Mouse (Mus musculus) liver, embryonic 12.5 days (tissue): ENCODE measurements around the gene Fam120c. TPM values are rescaled to one million over a fixed set of nuclear protein-coding genes. Genes with fewer than 3 reads are reported as not detected.
"Not testable (repeated sequence)": the region's sequence is repeated elsewhere in the genome, so short reads cannot be mapped to it uniquely, and the experiment has no call there.

ENCODE experiments used
- ATAC-seq: fragments of 200-750 bp; cut with Nextera tagmentation; 2 replicates; pipeline ENCODE4 v1.8.0; 2017; ENCODE audit warnings: moderate number of reproducible peaks, mild to moderate bottlenecking, moderate library complexity
- H3K27ac ChIP-seq: fragments of 300-500 bp; sonication (generic); 2 replicates; pipeline ENCODE4 v1.5.1; 2016; ENCODE audit warnings: mild to moderate bottlenecking
- H3K27me3 ChIP-seq: fragments of 300-500 bp; sonication (generic); replicated peaks from 2 replicates; pipeline ENCODE4 v1.6.1; 2016; ENCODE audit warnings: mild to moderate bottlenecking, moderate library complexity
- H3K36me3 ChIP-seq: fragments of 300-500 bp; sonication (generic); 2 replicates; pipeline ENCODE4 v1.6.1; 2016; ENCODE audit warnings: mild to moderate bottlenecking, moderate library complexity
- H3K4me1 ChIP-seq: fragments of 300-500 bp; sonication (generic); 2 replicates; pipeline ENCODE4 v1.6.1; 2016
- H3K4me2 ChIP-seq: fragments of 300-500 bp; sonication (generic); 2 replicates; pipeline ENCODE4 v1.6.1; 2016; ENCODE audit warnings: mild to moderate bottlenecking, moderate library complexity
- H3K4me3 ChIP-seq: fragments of 300-500 bp; sonication (generic); 2 replicates; pipeline ENCODE4 v1.5.1; 2016; ENCODE audit warnings: mild to moderate bottlenecking, moderate library complexity
- H3K9ac ChIP-seq: fragments of 300-500 bp; sonication (generic); 2 replicates; pipeline ENCODE4 v1.6.1; 2016; ENCODE audit warnings: mild to moderate bottlenecking, moderate library complexity
- H3K9me3 ChIP-seq: fragments of 300-500 bp; sonication (generic); replicated peaks from 2 replicates; pipeline ENCODE4 v1.6.1; 2016; ENCODE audit warnings: mild to moderate bottlenecking, moderate library complexity
- WGBS: fragments of 180-500 bp; shearing (Covaris S2); methylation state at CpG from one replicate; pipeline ENCODE4 v1.1.7; 2016; ENCODE audit not compliant: insufficient replicate concordance; 5-methylcytosine and 5-hydroxymethylcytosine counted together
- polyA plus RNA-seq: library from polyadenylated mRNA; unstranded; fragments of >200 nt; fragmentation: Nextera tagmentation; extraction: Ambion mirVana; gene quantifications from 2 replicates; pipeline ENCODE4 v1.2.1, GENCODE M21; 2016

Gene Fam120c
- polyA plus RNA-seq, 1 experiment from 2014 or later: 1.2 TPM

GRCm38 (mm10) chrX:151444189-151444588 lies 100.2 kb downstream of the Fam120c start:
- no peak overlapping the region for H3K27ac ChIP-seq
- H3K4me3 ChIP-seq: no peak overlapping the region
- no peaks in the 10 kb centered on the region for H3K36me3 ChIP-seq
- 53% methylated on average over 1 of the region's 1 CpGs for WGBS
- H3K4me2 ChIP-seq: no peak overlapping the region
- H3K9ac ChIP-seq: no peak overlapping the region
- H3K9me3 ChIP-seq: no peaks in the 10 kb centered on the region
- H3K4me1 ChIP-seq: 0 out of 2 replicates have a peak, but pooled peaks cover 10% of the 10 kb centered on the region
- no peaks in the 10 kb centered on the region for H3K27me3 ChIP-seq
- ATAC-seq: no peak

GRCm38 (mm10) chrX:151488128-151488527 lies 144.2 kb downstream of the Fam120c start:
- no peaks in the 10 kb centered on the region for H3K36me3 ChIP-seq
- ATAC-seq: no peak
- H3K4me2 ChIP-seq: no peak overlapping the region
- 70% methylated on average over 3 of the region's 3 CpGs for WGBS
- no peaks in the 10 kb centered on the region for H3K27me3 ChIP-seq
- no peaks in the 10 kb centered on the region for H3K4me1 ChIP-seq
- no peak overlapping the region for H3K9ac ChIP-seq
- H3K4me3 ChIP-seq: no peak overlapping the region
- H3K27ac ChIP-seq: no peak overlapping the region
- no peaks in the 10 kb centered on the region for H3K9me3 ChIP-seq

DNA sequence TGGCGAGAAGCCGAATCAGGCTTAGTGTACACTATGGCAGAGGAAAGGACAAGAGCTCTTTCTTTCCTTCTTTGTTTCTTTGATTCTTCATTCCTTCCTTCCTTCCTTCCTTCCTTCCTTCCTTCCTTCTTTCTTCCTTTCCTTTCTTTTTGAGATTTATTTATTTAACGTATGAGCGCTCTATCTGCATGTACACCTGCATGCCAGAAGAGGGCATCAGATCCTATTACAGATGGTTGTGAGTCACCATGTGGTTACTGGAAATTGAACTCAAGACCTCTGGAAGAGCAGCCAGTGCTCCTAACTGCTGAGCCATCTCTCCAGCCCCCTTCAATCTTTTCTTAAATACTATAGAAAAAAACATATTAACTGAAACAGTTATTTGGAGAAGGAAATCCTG lies 149.3 kb downstream of the Fam120c start:
- not testable (repeated sequence) for H3K4me2 ChIP-seq, H3K27me3 ChIP-seq, H3K4me1 ChIP-seq, ATAC-seq, H3K9ac ChIP-seq, H3K4me3 ChIP-seq, H3K27ac ChIP-seq, H3K9me3 ChIP-seq, H3K36me3 ChIP-seq
- whole genome bisulfite sequencing: 85% methylated on average over 4 of the region's 4 CpGs

- no peak for ATAC-seq
- H3K27ac ChIP-seq: no peak overlapping the region
- no peaks in the 10 kb centered on the region for H3K9me3 ChIP-seq
- no peak overlapping the region for H3K4me3 ChIP-seq
- H3K27me3 ChIP-seq: no peaks in the 10 kb centered on the region
- no peak overlapping the region for H3K9ac ChIP-seq
- no peak overlapping the region for H3K4me2 ChIP-seq
- H3K4me1 ChIP-seq: no peaks in the 10 kb centered on the region
- no peaks in the 10 kb centered on the region for H3K36me3 ChIP-seq
- WGBS: 50% methylated on average over 1 of the region's 1 CpGs
Measured at GRCm38 (mm10) chrX:151496596-151496995, 152.6 kb downstream of the Fam120c start.

- no peak overlapping the region for H3K4me3 ChIP-seq
- H3K36me3 ChIP-seq: no peaks in the 10 kb centered on the region
- H3K27me3 ChIP-seq: no peaks in the 10 kb centered on the region
- no peak overlapping the region for H3K9ac ChIP-seq
- no peaks in the 10 kb centered on the region for H3K4me1 ChIP-seq
- no peak overlapping the region for H3K4me2 ChIP-seq
- ATAC-seq: no peak
- H3K27ac ChIP-seq: no peak overlapping the region
- no peaks in the 10 kb centered on the region for H3K9me3 ChIP-seq
Measured at GRCm38 (mm10) chrX:151508536-151508935, 164.6 kb downstream of the Fam120c start.

- WGBS: 86% methylated on average over 1 of the region's 1 CpGs
- Histone ChIP-seq H3K4me1 (no peaks in the 10 kb centered on the region), H3K4me3 (no peak overlapping the region)
Measured at GRCm38 (mm10) chrX:151509906-151510305, 165.9 kb downstream of the Fam120c start.

GRCm38 (mm10) chrX:151513066-151513465 lies 169.1 kb downstream of the Fam120c start:
- H3K4me3 ChIP-seq: no peak overlapping the region
- H3K4me2 ChIP-seq: no peak overlapping the region
- 72% methylated on average over 3 of the region's 3 CpGs for WGBS
- H3K36me3 ChIP-seq: no peaks in the 10 kb centered on the region
- no peaks in the 10 kb centered on the region for H3K9me3 ChIP-seq
- H3K9ac ChIP-seq: no peak overlapping the region
- H3K4me1 ChIP-seq: peaks cover 1% of the 10 kb centered on the region
- no peak overlapping the region for H3K27ac ChIP-seq
- ATAC-seq: no peak
- no peaks in the 10 kb centered on the region for H3K27me3 ChIP-seq

More at GRCm38 (mm10) chrX:151509906-151510305, 165.9 kb downstream of the Fam120c start:
- Histone ChIP-seq H3K36me3 (no peaks in the 10 kb centered on the region), H3K27me3 (no peaks in the 10 kb centered on the region), H3K4me2 (no peak overlapping the region), H3K27ac (no peak overlapping the region), H3K9me3 (no peaks in the 10 kb centered on the region), H3K9ac (no peak overlapping the region)
- no peak for ATAC-seq

DNA sequence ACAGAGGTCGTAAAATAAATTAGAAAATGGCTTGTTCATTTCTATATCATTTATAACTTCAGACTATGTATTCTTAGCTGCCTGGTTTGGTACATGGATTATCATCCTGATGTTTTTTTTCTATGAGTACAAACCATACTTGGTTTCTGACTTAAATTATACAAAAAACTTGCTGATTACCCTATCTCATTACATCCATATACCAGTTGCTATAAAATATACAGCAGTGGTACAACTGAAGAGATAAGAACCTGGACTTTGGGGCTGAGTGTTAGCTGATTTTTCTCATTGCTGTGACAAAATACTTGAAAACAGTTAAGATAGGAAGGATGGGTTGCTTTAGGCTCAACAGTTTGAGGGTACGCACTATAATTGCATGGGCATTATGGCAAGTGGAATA lies 169.7 kb downstream of the Fam120c start:
- no peaks in the 10 kb centered on the region for H3K36me3 ChIP-seq
- H3K9ac ChIP-seq: no peak overlapping the region
- H3K4me3 ChIP-seq: no peak overlapping the region
- WGBS: 79% methylated on average over 2 of the region's 2 CpGs
- H3K9me3 ChIP-seq: no peaks in the 10 kb centered on the region
- ATAC-seq: no peak
- H3K27ac ChIP-seq: no peak overlapping the region
- H3K4me2 ChIP-seq: no peak overlapping the region
- no peaks in the 10 kb centered on the region for H3K27me3 ChIP-seq
- H3K4me1 ChIP-seq: peaks cover 7% of the 10 kb centered on the region

DNA sequence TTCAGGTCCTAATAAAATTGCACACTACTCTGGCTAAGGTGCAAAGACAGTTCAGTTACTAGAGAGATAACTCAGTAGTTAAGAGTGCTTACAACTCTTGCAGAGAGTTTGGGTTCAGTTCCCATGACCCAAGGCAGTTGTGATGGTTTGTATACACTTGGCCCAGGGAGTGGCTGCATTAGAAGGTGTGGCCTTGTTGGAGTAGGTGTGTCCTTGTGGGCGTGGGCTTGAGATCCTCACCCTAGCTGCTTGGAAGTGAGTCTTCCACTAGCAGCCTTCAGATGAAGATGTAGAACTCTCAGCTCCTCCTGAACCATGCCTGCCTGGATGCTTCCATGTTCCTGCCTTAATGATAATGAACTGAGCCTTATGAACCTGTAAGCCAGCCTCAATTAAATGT lies 174.2 kb downstream of the Fam120c start:
- no peaks in the 10 kb centered on the region; the same call in 1 of the 2 replicates for H3K27me3 ChIP-seq
- ATAC-seq: peak; percentile 41
- H3K4me1 ChIP-seq: peaks cover 27% of the 10 kb centered on the region
- H3K9ac ChIP-seq: no peak overlapping the region
- 26% methylated on average over 1 of the region's 1 CpGs for WGBS
- H3K4me3 ChIP-seq: no peak overlapping the region
- no peaks in the 10 kb centered on the region for H3K36me3 ChIP-seq
- peak overlapping the region; percentile 23; the same call in 1 of the 2 replicates for H3K4me2 ChIP-seq
- H3K9me3 ChIP-seq: no peaks in the 10 kb centered on the region
- peak overlapping the region; percentile 12; the same call in 1 of the 2 replicates for H3K27ac ChIP-seq

GRCm38 (mm10) chrX:151520127-151520457 lies 176.1 kb downstream of the Fam120c start:
- Histone ChIP-seq H3K36me3 (no peaks in the 10 kb centered on the region), H3K4me3 (peak overlapping the region; percentile 68), H3K4me2 (peak overlapping the region; percentile 60), H3K4me1 (peaks cover 30% of the 10 kb centered on the region), H3K27ac (peak overlapping the region; percentile 96), H3K27me3 (no peaks in the 10 kb centered on the region; the same call in 1 of the 2 replicates), H3K9me3 (no peaks in the 10 kb centered on the region), H3K9ac (peak overlapping the region; percentile 68)
- ATAC-seq: peak; percentile 67; the same call in 1 of the 2 replicates
- WGBS: 20% methylated on average over 17 of the region's 17 CpGs

- WGBS: 10% methylated on average over 68 of the region's 68 CpGs
Measured at GRCm38 (mm10) chrX:151520458-151521322, 176.7 kb downstream of the Fam120c start, which contains the start of gene Phf8. Gene Phf8, plus strand, starts transcription at chrX:151520672.

More at GRCm38 (mm10) chrX:151520458-151521322, 176.7 kb downstream of the Fam120c start, which contains the start of gene Phf8:
- peak; percentile 93 for ATAC-seq
- Histone ChIP-seq H3K4me3 (peak within 1 kb of the TSS; percentile 68), H3K27me3 (no peaks in the 10 kb centered on the region; the same call in 1 of the 2 replicates), H3K4me1 (peaks cover 30% of the 10 kb centered on the region), H3K4me2 (peak within 1 kb of the TSS; percentile 85), H3K36me3 (no peaks in the 10 kb centered on the region), H3K9me3 (no peaks in the 10 kb centered on the region), H3K9ac (peak within 1 kb of the TSS; percentile 80), H3K27ac (peak within 1 kb of the TSS; percentile 96)
